Mouse (Mus musculus) neural tube, embryonic 10.5 days (tissue): ENCODE data around the gene Dgkb.

Experiments used
- DNase-seq: peaks from one replicate; pipeline ENCODE4 v3.0.0-alpha.2; 2017; ENCODE audit warnings: low spot score; ENCODE audit errors: extremely low spot score

Gene Dgkb

DNA sequence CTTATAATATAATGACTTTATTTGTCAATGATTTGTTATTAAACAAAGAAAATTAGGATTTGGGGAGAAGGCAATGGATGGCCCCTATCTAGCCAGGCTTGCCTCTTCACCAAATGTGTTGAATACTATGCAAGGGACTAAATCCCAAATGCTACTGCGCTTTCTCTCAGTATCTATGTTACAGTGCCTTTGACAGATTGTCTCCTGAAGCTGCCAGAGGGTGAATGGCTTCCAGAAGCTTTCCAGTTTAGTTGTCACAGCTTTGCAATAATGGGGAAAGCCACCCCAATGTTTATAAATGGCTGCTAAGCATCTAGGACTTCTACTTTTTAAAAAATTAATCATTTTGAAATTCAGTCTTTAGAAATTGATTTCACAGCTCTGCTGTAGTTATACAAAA lies 175.7 kb downstream of the Dgkb start:
- no peak for DNase-seq

DNA sequence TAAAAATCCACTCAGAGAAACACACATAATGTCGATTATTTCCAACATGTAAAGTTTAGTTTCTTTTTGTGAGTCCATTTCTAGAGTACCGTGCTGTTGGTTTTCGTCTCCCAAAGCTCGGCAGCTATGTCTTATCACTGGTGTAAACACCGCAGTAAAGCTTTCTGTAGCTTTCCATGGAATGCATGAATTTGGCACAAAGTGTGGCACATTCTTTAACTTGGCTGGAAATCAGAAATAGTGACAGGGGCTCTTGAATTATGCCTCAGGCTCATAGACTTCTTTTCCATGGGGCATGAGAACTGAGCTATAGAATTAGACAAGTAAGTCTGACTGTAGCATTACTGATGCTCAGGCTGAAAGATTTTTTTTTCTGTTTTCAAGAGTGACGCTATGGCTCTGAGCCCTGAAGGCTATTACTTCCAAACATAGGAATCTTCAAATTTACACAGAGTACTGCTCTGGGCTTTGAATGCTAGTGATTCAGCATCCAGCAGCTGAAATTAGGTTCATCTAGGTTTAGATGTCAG lies 179.0 kb downstream of the Dgkb start:
- no peak for DNase-seq

GRCm38 (mm10) chr12:38017674-38018073 lies 200.1 kb downstream of the Dgkb start:
- no peak for DNase-seq

DNA sequence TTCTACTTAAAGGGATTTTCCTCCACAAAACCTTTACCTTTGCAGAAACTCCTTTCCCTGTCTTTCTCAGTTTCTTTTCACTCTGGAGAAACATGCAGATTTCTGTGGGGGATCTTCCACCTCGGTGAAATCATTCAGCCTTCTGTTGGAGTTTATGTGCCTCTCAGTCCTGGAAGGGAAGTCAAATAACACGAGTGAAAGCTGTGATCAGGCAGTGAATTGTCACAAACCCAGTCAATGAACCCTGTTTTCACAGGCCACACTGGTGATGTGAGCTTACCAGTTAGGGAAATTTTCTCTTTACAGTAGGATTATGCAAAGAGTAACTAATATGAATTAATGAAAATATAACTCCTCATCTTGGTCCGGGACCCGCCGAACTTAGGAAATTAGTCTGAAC lies 229.7 kb downstream of the Dgkb start:
- DNase-seq: no peak

DNA sequence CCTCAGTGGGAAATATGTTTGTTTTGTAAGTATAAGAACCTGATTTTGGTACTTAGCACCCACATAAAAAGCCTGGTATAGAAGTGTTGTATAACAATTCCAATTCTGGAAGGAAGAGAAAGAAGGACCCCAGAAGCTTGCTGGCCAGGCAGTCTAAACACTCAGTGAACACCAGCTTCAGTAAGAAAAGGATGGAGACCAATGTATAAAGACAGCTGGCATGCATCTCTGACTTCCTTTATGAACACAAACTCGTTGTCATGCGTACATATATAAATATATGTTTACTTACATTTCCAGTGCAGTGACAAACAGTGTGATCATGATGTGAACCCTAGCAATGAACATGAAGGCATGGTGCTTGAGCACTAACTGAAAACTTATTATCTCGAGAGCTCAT lies 270.7 kb downstream of the Dgkb start:
- no peak for DNase-seq

- no peak for DNase-seq
Measured at GRCm38 (mm10) chr12:38111928-38112327, 294.4 kb downstream of the Dgkb start.

- DNase-seq: no peak
Measured at GRCm38 (mm10) chr12:38114990-38115615, 297.6 kb downstream of the Dgkb start.

GRCm38 (mm10) chr12:38123524-38123923 lies 306.0 kb downstream of the Dgkb start:
- DNase-seq: no peak

DNA sequence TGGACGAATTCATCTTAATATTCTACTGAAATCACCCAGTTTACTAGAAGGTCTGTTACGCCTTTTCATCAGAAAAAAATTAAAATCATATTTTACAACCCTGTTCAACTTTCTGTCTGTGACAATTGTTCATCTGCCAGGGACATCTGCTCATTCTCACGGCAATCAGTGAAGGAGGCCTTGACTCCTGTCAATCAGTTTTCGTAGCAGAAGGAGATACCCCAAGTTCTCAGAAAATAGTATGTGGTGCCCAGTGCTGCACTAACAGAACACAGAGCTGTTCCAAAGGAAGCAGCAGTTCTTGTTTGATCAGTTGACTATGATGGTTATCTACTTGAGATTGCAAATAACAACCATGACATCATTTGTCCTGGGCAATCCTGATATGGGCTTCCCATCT lies 307.8 kb downstream of the Dgkb start:
- no peak for DNase-seq

DNA sequence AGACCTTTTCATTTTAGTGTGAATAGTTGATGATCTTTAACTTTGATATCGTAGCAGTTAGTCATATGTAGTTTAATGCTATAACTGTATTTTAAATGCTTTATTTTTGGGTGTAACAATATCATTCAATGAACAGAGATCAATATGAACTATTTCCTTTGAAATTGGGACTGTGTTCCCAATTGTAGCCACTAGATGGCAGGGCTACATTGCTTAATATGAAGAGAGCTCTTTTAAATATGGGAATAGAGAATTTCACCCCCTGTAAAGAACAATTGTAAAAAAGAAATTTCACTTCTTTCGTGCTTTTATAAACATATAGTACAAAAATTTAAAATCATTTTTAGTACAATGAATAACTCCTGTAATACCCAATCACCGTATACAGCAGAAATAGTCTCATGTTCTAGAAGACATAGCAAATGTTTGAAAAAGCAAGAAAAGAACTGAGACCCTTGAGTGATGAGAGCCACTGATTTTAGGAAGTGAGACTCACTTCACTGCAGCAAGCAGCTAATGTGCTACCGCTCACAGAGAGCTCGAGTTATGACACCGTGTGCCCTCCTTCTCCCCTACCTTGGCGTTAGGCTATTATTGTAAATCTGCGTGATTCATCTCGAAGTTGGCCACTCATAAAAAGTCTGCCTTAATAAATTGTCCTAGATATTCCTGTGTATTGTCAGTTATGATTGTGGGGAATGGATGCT lies 312.8 kb downstream of the Dgkb start:
- DNase-seq: no peak

- DNase-seq: no peak
Measured at GRCm38 (mm10) chr12:38136379-38136778, 318.9 kb downstream of the Dgkb start.

- DNase-seq: no peak
Measured at GRCm38 (mm10) chr12:38140039-38140438, 322.5 kb downstream of the Dgkb start.

- DNase-seq: no peak
Measured at GRCm38 (mm10) chr12:38232665-38233064, 415.1 kb downstream of the Dgkb start.

DNA sequence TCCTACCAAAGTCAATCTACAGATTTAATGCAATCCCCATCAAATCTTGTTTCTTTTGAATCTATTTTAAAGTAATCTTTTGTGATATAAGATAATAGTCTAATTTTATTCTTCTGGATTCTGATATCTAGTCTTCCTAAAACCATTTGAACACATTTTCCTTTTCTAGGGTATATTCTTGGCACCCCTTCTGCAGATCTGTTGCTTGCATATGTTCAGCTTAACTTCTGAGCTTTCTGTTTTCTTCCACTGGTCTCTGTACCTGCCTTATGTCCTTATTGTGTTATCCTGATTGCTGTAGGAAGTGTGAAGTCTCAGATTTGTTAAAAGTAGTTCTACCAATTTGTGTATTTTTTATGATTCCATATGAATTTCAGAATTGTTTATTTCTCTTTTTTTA lies 451.3 kb downstream of the Dgkb start:
- no peak for DNase-seq

DNA sequence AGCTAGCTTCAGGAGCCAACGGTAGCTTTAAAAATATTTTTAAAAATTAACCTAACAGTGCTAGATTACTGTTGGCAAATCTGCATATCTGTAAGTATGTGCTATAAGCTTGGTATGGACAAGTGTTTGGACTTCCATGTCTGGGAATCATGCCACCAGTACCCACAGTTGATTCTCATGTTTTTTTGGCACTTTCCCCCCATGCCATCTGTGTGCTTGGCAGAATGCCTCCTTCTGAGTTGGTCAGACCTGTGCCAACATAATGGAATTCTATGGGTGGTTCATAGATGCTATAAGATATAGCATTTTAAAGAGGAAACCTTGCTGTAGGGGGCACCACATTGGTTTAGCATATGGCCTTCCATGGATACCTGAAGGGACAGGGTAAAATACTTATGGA lies 484.0 kb downstream of the Dgkb start:
- DNase-seq: no peak

DNA sequence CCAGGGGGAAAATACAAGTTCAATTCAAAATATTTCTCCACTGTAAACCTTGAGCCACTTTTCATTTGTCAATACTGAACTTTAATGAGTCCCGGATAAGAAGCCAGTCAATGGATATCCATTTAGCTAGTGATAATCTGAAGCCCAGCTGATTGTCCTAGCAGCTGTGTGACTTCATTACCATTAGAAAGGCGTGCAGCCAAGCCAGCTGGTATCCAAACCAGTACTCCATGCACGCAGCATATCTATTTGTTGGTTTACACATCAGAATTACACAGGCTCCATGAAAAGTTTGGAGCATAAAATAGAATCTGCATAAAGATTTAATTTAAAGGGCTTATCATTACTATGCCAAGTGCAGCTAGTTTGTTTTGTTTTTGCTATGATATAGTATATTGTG lies 486.3 kb downstream of the Dgkb start:
- DNase-seq: no peak

DNA sequence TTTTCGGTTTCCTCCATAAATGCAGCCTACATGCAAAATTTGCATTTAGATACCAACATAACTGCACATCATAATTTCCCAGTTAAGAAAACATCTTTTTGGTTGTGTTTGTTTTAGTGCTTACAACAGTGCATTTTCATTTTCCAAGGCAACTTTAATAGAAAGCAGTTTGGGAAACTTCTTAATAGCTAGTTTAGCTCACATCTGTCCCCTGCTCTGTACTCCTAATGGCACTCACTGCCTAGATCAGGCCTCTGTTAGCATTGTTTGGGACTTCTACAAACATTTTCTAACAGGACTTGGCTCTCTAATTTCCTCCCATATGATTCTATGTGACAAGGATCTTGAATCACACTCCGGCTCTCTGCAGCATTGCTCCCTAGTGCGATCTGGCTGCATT lies 486.7 kb downstream of the Dgkb start:
- no peak for DNase-seq

DNA sequence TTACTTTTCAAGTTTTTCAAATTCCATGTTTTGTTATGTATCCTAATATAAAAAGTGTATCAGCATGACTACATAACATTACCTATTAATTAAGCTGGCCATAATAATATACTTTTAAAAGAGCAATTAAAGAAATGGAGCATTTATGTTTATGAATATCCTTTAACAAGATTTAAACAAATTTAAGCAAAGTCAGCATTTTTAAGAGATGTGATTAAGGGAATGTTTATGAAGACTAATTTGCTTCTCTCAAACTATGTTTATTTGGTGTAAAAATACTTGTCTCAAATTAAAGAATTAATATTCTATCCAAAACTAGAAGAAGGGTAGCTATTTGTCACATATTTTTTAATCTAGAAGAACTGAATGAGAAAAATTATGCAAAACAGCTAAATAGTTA lies 492.4 kb downstream of the Dgkb start:
- no peak for DNase-seq

- DNase-seq: no peak
Measured at GRCm38 (mm10) chr12:38327729-38328271, 510.3 kb downstream of the Dgkb start.

- no peak for DNase-seq
Measured at GRCm38 (mm10) chr12:38328779-38329178, 511.3 kb downstream of the Dgkb start.

GRCm38 (mm10) chr12:38342657-38343056 lies 525.1 kb downstream of the Dgkb start:
- DNase-seq: peak; percentile 45

GRCm38 (mm10) chr12:38352481-38352880 lies 535.0 kb downstream of the Dgkb start:
- DNase-seq: no peak

DNA sequence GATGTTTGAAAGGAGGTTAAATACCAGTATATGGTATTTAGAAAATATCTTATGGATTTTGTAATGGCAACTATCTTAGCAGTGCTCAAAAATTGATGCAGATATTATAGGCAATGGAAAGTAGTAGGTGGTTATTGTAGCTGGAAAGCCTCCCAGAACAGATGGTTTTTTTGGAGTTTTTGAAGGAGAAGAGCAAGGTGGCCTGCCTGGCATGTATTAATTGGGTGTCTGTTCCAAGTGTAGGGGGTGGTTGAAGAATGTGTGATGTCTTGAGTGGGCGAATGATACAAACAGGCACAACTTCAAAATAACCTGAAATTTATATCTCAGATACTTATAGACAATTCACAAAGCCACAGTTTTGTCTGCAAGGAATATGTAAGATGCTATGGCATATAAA lies 538.9 kb downstream of the Dgkb start:
- no peak for DNase-seq
